Mouse (Mus musculus) spleen, postnatal 36 days (tissue): ENCODE measurements around the gene Hyal2.
A peak's percentile ranks its signal among the peaks of the same experiment; 100 is the strongest.

ENCODE experiments used
- DNase-seq, 2 experiments: peaks; one replicate each; pipeline ENCODE4 v3.0.0; 2022; ENCODE audit warnings: low spot score in 2 of 2, mixed read lengths in 1 of 2

Hyal2 gene

DNA sequence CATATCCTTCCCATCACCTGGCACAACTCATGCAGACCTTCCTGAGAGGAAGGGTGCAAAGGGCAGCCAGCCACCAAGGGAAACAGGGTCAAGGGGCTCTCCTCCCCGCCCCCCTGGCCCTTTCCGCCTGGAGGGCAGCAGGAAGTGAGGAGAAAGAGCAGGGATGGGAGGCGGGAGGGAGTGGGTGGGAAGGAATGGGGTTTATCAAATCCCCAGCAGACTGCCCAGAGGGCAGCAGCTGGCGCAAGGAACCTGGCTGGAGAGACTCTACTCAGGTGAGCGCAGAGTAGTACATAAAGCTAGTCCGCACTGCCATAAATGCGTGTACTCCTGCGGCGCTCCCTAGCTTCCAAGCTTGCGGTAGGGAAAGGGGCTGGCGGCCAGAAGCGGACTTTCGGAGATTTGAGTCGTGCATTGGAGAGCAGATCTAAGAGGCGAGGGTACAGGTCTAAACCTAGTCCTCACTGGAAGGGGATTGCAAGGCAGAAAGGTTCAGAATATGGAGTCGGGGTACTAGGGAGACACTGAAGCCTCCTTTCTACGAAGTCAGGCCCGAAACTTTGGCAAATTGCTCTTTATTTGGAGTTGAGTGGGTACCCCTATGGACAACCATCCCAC is at the start of gene Hyal2:
TSS of gene Hyal2 (plus strand) at position 244 of the 618 bp plus-strand sequence.
- DNase-seq = no peak

DNA sequence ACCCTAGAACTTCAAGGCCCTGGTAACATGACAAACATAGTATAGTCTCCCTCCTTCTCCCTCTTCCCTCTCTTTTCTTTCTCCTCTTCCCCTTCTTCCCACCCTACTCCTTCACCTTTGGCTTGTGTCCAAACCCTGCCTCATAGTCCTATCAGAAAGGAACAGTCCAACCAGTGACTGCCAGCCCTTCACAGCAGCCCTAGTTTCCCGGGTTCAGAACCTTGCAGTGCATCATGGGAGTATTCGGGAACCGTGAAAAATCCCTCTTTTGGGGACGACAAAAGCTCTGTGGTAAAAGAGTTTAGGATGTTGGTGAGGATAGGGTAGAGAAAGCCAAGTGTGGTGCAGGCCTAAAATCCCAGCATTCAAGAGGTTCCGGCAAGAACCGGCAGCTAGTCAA is 47.4 kb upstream of the Hyal2 start:
- no peak for DNase-seq

DNA sequence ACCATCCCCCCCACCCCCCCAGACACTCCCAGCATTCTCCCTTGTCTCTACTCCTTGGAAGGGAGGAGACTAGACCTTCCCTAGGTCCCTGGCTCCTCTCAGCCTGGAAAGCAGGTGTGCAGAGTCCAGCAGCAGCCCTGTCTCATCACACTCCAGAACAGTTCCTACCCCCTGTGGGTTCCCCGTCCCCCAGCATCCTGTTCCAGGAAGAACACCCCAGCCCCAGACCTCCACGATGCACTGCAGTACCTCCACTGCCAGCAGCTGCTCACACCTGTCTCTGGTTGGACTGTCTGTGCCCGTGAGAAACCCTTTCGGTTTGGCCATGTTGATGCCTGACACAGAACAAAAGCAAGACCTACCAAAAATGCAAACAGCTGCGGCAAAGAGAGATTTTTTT is 46.6 kb upstream of the Hyal2 start:
- no peak for DNase-seq

DNA sequence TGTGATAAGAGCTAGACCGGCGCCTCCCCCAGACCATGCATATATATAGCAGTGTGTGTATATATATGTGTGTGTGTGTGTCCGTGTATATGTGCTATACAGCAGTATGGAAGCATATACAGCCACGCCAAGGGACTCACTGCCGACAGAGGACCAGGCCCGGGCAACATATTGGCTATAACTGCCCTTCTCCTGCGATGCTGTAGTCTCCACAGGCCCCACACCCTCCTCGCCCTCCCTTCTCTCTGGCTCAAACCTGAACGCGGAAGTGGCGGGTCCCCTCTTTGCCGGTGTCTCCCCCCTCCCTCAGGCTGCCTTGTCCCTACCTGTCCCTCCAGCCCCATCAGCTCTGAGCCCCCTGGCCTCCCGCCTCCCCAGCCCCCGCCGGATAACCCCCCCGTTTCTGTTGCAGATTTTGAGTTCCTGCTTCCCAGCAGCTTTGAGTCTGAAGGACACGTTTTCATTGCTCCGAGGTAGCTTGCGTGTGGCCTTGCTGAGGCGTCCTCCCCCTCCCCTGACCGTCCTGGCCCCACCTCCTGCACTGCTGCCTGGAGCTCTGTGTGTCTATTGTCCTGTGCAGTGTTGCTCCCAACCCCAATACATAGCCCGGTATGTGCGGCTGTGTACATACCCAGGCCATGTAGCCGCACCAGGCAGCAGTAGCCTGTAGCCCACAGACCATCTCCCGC is 45.9 kb upstream of the Hyal2 start:
- DNase-seq = no peak

DNA sequence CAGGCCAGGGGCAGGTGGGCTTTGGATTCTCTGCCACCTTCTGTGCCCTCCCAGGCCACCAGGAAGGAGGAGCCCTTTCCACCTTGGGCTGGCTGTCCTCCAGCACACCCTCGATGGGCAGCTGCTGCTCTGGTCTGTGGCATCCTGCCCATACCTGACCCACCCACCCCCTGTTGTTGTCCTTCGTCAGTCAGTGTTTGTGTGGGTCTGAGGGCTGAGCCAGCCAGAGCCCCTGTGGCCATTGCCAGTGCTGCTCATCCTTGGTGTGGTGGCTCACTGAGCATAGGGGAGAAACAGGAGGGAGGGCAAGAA is 45.4 kb upstream of the Hyal2 start:
- DNase-seq = no peak

DNA sequence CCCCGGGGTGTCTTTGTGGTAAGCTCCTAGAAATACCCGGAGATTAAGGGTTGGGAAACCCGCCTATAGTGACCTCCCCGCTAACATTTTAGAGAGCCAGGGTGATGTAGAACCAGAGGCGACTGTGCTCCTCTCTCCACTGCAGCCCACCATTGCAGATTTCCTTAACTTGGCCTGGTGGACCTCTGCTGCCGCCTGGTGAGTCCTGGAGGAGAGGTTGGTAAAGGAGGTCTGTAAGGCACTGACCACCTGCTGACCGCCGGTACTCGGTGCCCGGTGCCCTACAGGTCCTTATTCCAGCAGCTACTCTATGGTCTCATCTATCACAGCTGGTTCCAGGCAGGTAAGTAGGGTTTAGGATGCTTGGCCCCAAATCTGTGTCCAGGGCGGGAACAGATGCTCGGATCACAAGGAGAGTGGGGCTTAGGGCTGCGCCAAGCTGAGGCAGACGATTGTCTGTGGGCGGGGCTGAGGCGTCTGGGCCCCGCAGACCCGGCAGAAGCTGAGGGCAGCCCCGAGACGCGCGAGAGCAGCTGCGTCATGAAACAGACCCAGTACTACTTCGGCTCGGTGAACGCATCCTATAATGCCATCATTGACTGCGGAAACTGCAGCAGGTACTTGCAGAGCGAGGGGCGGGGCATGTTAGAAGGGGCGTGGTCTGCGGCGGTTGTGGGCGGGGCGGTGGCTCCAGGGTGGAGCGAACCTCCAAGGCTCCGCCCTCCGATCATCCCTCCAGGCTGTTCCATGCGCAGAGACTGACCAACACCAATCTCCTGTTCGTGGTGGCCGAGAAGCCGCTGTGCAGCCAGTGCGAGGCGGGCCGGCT is 41.3 kb upstream of the Hyal2 start:
- DNase-seq = peak; percentile 63 to 69

DNA sequence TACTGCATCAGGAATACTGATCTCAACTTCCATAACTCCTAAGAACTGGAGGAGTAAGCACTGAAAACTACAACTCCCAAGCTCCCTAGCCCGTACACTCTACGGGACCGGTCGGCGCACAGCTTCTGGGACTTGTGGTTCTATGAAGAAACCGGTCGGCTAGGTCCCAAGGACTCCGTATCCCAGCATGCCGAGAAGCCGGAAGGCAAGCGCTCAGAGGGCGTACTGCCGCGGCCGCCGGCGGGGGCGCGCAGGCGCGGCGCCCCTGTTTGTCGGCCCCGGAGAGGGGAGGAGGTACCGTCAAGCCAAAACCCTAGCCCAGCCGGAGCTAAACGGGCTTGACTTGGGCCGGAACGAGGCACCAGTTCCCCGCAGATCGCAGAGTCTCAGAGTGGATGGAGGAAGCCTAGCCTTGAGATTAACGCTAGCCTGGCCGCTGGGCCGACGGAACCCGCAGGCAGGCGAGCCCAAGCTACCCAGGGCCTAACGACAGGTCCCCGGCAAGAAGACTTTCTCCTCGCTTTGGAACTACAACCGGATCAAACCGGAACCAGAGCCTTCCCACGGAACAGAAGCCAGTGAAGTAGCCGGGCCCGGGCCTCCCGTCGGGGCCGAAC is 33.8 kb upstream of the Hyal2 start, which contains the start of gene Tmem115:
TSS of gene Tmem115 (plus strand) at position 155 of the 617 bp plus-strand sequence.
- DNase-seq = peak; percentile 94

DNA sequence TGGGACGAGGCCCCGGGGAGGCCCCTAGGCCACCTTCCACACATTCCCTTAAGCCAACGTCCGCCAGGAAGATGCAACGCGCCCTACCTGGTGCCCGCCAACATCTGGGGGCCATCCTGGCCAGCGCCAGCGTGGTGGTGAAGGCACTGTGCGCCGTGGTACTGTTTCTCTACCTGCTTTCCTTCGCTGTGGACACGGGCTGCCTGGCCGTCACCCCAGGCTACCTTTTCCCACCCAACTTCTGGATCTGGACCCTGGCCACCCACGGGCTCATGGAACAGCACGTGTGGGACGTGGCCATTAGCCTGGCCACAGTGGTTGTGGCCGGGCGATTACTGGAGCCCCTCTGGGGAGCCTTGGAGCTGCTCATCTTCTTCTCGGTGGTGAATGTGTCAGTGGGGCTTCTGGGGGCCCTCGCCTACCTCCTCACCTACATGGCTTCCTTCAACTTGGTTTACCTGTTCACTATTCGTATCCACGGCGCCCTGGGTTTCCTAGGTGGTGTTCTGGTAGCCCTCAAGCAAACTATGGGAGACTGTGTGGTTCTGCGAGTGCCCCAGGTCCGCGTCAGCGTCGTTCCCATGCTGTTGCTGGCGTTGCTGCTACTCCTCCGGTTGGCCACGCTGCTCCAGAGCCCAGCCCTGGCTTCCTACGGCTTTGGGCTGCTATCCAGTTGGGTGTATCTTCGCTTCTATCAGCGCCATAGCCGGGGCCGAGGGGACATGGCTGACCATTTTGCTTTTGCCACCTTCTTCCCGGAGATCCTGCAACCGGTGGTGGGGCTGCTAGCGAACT is 33.1 kb upstream of the Hyal2 start:
- DNase-seq = no peak

DNA sequence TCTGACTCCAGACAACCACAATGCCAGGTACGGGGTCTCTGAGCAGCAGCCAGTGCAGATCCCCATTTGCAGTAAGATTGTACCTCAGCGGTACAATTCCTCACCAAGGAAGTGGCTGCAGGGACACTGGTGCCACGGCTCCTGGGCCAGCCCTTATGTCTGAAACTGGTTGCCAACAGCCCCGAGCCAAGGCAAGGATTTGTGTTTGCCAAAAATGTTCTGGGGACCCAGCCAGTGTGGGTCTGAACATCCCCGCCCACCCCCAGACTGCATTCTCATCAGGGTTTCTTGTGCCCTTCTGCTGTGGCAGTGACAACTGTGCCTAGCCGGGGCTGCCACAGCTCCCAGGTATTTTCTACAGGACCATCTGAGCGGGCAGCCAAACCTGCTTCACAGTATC is 29.5 kb upstream of the Hyal2 start:
- no peak for DNase-seq

DNA sequence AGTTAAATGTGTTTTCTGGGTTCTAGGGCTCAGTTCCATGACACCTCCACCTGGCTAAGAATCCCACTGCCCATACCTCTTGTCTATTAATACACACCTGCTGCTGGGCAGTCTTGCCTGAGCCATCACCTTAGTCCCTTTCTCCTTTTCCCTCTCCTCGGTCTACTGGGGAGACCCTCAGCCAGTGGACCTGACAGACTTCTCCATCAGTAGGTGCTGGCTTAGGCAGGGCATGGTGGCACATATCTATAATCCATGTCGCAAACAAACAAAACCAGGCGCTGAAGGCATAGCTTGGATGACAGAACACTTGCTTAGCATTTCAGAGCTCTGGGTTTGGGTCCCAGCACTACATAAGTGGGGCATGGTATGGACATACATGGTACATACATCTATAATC is 29.0 kb upstream of the Hyal2 start:
- no peak for DNase-seq

DNA sequence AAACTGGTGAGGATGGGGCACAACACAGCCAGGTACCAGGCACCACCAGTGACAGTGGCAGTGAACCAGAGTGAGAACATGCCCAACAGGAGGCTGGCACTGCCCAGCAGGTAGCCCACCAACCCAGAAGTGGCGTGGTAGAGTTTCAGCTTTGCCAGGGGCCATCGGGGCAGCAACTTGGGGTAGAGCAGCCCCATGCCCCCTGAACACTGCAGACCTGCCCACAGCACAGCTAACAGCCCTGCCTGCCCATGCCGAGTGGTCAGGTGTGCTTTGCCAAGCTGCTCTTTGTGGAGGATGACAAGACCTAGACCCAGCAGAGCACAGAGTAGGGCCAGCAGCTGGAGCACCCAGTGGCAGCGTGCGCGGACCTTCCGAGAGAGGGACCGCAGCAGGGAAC is 27.8 kb upstream of the Hyal2 start:
- no peak for DNase-seq

DNA sequence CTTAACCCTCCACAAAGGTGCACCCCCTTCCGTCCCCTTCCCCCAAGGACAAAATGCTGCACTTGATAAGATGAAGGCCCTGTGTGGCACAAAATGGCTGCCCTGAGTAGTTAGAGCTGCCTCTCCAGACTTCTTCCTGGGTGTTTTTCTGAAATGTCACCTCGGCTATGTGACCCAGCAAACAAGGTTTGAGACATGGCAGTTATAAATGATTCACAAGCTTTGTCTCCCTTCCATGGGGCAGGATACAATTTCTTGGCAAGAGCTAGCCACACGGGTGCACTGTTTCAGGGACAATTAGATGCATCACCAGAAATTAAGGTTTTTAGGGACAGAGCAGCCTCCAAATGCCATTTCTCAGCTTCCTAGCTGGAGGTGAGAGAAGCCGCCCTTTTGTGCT is 27.3 kb upstream of the Hyal2 start:
- DNase-seq = no peak

DNA sequence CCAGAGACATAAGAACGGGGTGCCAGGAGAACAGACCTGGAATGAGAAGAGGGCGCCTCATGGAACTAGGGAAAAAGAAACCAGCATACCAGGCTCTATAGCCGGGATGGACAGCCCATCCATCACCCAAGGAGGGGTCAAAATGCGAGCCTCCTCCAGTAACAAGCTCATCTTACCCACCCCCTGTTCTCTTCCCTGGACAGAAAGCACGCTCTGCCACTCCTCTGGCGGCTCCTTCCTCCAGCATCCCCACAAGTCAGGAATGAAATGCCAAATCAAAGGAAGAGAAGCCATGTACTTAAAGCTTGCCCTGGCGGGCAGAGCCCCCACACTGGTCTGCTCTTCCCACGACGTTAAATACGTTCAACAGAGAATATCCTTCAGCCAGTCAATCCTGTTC is 26.7 kb upstream of the Hyal2 start:
- no peak for DNase-seq

DNA sequence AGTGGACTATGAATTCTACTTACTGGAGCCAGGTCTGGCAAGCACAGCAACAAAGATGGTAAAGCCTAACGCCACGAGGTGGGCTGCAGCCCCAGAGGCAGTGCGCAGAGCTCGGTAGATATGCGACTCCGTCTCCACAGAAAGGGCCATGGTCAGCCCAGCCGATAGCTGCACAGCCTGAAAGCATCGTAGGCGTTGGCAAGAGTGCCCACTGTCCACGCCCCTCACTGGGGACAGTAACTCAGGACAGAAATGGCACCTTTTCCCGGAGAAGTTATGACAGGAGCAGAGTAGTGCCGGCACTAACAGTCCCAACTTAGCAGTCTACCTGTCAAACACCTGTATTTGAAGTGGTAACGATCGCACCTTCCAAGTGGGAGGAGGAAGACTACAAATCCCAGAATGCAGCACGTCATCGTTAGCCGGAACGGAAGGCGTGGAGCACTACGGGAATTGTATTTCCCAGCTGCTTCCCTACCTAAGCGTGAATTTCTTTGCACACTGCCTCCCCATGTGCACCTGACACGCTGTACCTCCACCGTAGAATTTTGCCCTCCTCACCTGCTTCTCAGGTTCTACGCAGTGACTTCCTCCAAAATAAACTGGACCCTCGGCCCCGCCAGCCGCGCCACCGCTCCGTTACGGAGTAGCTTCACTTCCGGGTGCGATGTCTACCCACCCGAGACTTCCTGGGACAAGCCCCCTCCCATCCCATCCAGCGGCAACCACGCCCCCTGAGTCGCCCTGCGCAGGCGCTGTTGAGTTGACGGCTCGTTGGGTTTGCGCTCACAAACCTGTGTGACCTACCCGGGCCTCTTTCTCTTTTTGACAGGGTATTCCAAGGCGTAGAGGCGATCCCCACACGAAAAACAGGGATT is 26.0 kb upstream of the Hyal2 start, which contains the start of the genes Cyb561d2 and Nprl2:
TSS of gene Cyb561d2 (minus strand) at position 720 of the 878 bp plus-strand sequence.
TSS of gene Nprl2 (plus strand) at position 753 of the 878 bp plus-strand sequence.
- DNase-seq = peak; percentile 94

DNA sequence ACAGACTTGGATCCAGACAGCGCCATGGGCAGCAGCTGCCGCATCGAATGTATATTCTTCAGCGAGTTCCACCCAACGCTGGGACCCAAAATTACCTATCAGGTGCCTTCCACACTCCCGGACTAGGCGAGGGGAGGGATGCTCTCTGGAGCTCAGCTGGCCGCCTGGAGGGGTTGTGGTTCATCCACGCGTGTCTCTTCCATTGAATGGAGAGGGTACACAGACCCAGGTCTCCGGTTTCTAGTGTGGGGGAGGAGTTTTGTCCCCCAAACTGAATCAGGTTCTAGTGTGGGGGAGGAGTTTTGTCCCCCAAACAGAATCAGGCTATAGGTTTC is 25.4 kb upstream of the Hyal2 start:
- DNase-seq = no peak

DNA sequence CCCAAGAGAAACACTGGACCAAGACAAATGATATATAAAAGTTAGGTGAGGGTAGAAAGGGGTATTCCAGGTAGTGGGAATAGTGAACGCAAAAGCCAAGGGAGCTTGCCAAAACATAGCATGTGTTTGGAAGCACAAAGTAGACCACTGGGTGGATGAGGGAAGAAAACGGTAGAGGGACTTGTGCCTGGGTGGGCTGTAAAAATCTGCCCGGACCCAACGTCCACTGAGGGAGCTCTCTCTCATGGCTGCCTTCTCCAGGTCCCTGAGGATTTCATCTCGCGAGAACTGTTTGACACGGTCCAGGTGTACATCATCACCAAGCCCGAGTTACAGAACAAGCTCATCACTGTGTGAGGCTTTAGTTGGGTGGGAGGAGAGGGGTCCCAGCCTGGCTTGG is 25.0 kb upstream of the Hyal2 start:
- no peak for DNase-seq

DNA sequence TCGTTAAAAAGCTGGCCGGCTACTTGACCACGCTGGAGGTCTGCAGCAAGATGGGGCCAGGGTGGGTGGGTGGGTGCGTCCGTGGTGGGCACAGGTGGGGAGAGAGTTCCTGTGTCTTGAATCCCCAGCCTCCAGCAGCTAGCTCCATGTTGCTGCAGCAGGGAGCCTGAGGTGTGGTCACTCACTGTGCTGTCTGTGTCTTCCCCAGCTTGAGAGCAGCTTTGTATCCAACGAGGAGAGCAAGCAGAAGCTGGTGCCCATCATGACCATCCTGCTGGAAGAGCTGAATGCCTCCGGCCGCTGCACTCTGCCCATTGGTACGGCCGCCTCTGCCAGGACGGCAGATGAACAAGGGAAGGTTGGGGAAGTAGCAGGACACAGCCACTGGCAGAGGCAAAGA is 24.4 kb upstream of the Hyal2 start:
- DNase-seq = no peak

DNA sequence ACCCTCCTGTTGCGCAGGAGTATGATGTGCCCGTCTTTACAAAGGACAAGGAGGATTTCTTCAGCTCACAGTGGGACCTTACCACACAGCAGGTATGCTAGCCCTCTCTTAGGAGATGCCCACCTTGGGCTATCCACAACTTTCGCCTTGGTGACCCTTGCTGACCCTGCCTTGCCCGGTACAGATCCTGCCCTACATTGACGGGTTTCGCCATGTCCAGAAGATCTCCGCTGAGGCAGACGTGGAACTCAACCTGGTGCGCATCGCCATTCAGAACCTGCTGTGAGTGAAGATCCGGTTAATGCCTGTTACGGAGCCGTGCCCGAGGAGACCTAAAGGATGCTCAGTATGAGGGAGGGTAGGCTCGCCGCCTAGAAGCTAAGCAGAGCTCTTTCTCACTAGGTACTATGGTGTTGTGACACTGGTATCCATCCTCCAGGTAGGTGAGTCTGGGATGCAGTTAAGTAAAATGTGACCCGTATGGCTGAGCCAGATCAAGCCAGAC is 23.5 kb upstream of the Hyal2 start:
- no peak for DNase-seq

DNA sequence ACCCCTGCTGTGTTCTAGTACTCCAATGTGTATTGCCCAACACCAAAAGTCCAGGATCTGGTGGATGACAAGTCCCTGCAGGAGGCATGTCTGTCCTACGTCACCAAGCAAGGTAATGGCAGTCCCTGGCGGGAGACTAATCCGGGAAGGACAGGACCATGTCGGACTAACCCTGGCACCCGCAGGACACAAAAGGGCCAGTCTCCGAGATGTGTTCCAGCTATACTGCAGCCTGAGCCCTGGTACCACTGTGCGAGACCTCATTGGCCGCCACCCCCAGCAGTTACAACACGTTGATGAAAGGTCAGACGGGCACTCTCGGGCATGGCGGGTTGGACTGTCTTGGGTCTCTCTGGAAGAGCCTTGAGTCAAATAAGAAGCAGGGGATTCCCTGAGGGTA is 23.0 kb upstream of the Hyal2 start:
- DNase-seq = no peak

DNA sequence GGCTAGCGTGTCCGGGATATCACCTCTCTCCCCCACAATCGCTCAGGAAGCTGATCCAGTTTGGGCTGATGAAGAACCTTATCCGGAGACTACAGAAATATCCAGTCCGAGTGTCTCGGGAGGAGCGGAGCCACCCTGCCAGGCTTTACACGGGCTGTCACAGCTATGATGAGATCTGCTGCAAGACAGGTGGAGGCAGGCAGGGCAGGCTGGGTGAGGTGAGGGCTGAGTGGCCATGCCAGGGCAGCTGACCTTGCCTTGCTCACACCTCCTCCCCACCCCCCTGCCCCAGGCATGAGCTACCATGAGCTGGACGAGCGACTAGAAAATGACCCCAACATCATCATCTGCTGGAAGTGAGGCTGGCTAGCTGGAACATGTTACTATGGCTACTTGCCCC is 22.5 kb upstream of the Hyal2 start:
- DNase-seq = no peak
